Mouse (Mus musculus): Measurements from ENCODE around the gene Gm16223.

The Gm16223 gene

DNA sequence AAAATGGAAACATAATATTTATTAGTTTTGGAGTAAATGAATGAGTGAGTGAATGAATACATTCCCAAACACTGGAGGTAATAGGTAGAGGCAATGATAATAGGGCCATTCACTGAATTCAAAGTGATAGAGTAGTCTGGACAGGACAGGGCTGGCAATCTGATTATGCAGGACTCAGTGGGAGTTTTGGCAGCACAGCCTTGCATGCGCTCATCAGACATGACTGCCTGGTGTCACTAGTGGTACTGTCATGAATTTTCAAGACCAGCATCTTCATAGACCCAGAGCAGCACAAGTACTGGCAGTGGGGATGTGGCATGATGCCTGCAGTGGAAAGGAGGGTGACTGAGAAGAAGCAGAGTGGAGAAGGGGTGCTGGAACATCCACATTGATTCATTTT lies 157.1 kb downstream of the Gm16223 start:
- DNase-seq: no peak

DNA sequence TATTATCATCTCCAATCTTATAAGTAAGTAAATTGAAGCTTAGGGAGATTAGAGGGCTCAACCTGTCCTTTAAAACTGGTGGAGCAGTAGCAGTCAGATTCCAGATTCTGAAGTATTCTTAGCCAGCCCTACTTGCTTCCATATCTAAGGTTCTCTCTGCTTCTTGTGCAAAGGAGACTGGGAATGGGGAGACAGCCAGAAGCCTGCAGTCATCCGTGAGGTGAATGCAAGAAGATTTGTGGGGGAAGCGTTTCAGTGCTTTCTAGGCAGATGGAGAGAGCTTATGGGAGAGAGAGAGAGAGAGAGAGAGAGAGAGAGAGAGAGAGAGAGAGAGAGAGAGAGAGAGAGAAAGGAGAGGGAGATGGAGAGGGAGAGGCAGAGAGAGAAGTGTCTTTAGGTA lies 160.9 kb downstream of the Gm16223 start:
- no peak for DNase-seq

DNA sequence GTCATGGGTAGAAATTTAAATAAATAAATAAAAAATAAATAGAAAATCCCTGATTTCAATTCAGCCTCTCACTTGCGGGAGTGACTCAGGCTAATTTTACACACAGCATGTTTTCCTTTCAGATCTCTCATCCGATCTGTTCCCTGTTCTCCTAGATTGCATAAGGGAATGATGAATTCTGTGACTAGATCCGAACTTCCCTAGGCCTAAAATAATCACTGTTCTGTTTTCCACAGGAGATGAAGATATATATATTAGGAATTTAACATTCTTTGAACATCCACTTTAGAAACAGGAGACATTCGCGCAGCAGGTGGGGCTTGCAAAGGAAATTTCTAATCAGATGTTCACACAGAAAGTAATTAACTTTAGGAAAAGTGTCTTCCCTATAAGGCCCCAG lies 171.5 kb downstream of the Gm16223 start:
- DNase-seq: no peak

DNA sequence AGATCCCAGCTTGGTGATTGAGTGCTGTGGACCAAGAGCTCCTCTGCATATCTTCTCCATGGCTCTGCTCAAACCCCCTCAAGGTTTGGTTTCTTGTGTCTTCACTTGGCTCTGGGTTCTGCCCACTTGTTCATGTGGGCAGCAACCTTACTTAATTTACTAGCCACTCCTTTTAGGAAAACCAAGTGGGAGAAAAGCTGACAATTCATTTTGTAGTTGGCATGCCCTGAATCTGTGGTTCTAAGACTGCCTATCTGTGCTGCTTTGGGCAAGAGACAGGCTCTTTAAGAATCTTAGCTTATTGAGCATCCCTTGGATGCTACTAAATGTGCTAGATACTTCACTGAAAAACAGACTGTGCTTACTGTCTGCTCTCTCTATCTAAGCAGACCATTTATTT lies 172.0 kb downstream of the Gm16223 start:
- no peak for DNase-seq

DNA sequence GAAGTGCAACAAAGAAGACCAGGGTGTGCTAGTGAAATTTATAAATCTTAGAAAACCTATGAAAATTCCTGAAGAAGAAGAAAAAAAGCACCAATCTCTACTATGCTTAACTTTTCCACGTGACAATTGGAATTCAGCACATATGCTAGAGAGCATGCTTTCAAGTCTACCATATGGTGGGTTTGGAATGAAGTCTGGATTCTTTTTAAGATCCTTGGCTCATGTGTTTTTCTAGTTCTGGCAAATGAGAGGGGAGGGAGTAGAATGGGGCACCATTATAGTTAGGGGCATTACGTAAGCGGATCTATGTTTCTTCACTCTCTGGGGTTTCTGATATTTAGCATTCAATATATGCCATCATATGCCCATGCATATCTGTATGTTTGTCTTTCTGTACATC lies 182.6 kb downstream of the Gm16223 start:
- no peak for DNase-seq

Measured in thymus, postnatal 36 days (tissue).